Mouse (Mus musculus) embryonic facial prominence, embryonic 12.5 days (tissue): ENCODE results near the gene Tmbim4. TPM values are rescaled to one million over a fixed set of nuclear protein-coding genes. Genes with fewer than 3 reads are reported as not detected.

ENCODE experiments used
- ATAC-seq: fragments of 200-750 bp; cut with Nextera tagmentation; 2 replicates; pipeline ENCODE4 v1.8.0; 2017; ENCODE audit not compliant: insufficient number of reproducible peaks, insufficient read depth, low FRiP score, low TSS enrichment
- H3K27ac ChIP-seq: fragments of 300-500 bp; sonication (generic); 2 replicates; pipeline ENCODE4 v1.5.1; 2016; ENCODE audit warnings: mild to moderate bottlenecking
- H3K27me3 ChIP-seq: fragments of 300-500 bp; sonication (generic); 2 replicates; pipeline ENCODE4 v1.6.1; 2016; ENCODE audit warnings: mild to moderate bottlenecking, moderate library complexity
- H3K36me3 ChIP-seq: fragments of 300-500 bp; sonication (generic); 2 replicates; pipeline ENCODE4 v1.6.1; 2016; ENCODE audit warnings: mild to moderate bottlenecking
- H3K4me1 ChIP-seq: fragments of 300-500 bp; sonication (generic); 2 replicates; pipeline ENCODE4 v1.6.1; 2016
- H3K4me2 ChIP-seq: fragments of 300-500 bp; sonication (generic); replicated peaks from 2 replicates; pipeline ENCODE4 v1.6.1; 2016; ENCODE audit warnings: mild to moderate bottlenecking, moderate library complexity
- H3K4me3 ChIP-seq: fragments of 300-500 bp; sonication (generic); 2 replicates; pipeline ENCODE4 v1.5.1; 2016; ENCODE audit warnings: mild to moderate bottlenecking
- H3K9ac ChIP-seq: fragments of 300-500 bp; sonication (generic); 2 replicates; pipeline ENCODE4 v1.6.1; 2016; ENCODE audit warnings: mild to moderate bottlenecking, moderate library complexity
- H3K9me3 ChIP-seq: fragments of 300-500 bp; sonication (generic); 2 replicates; pipeline ENCODE4 v1.6.1; 2016; ENCODE audit warnings: mild to moderate bottlenecking, moderate library complexity
- WGBS: fragments of 180-500 bp; shearing (Covaris S2); methylation state at CpG from one replicate; pipeline ENCODE4 v1.1.7; 2016; 5-methylcytosine and 5-hydroxymethylcytosine counted together
- polyA plus RNA-seq: library from polyadenylated mRNA; unstranded; fragments of >200 nt; fragmentation: Nextera tagmentation; extraction: Ambion mirVana; gene quantifications from 2 replicates; pipeline ENCODE4 v1.2.1, GENCODE M21; 2016

Tmbim4 gene
- polyA plus RNA-seq, 1 experiment from 2014 or later, result 67.8 TPM

- WGBS, result 74% methylated on average over 4 of the region's 4 CpGs
- no peak for ATAC-seq
- no peak overlapping the region for H3K27ac ChIP-seq
These were observed 31.1 kb upstream of the Tmbim4 start for GRCm38 (mm10) chr10:120170277-120170676.

DNA sequence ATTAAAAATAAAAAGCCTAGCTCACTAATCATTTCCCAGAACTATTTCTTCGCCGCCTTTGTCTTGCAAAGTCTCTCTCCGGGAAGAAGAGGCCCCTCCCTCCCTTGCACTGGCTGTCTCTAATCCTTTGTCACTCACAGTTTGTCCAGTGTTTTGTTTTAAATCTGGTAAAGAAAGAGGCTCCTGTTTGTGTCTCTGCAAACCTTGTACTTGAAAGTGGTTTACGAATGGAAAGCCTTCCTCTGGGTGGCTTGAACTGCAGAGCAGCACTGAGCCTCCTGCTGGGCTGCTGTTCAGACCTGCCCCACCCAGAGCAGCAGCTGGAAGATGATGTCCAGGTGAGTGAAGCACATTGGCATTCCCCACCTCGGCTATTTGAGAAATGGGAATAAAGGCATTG, 30.1 kb upstream of the Tmbim4 start:
- no peaks in the 10 kb centered on the region for H3K9me3 ChIP-seq
- 39% methylated on average over 5 of the region's 5 CpGs for WGBS

More at GRCm38 (mm10) chr10:120170277-120170676, 31.1 kb upstream of the Tmbim4 start:
- no peaks in the 10 kb centered on the region for H3K36me3 ChIP-seq
- H3K27me3 ChIP-seq, result no peaks in the 10 kb centered on the region
- no peaks in the 10 kb centered on the region for H3K9me3 ChIP-seq
- no peak overlapping the region for H3K9ac ChIP-seq
- H3K4me3 ChIP-seq, result no peak overlapping the region
- no peak overlapping the region for H3K4me2 ChIP-seq
- H3K4me1 ChIP-seq, result no peaks in the 10 kb centered on the region

DNA sequence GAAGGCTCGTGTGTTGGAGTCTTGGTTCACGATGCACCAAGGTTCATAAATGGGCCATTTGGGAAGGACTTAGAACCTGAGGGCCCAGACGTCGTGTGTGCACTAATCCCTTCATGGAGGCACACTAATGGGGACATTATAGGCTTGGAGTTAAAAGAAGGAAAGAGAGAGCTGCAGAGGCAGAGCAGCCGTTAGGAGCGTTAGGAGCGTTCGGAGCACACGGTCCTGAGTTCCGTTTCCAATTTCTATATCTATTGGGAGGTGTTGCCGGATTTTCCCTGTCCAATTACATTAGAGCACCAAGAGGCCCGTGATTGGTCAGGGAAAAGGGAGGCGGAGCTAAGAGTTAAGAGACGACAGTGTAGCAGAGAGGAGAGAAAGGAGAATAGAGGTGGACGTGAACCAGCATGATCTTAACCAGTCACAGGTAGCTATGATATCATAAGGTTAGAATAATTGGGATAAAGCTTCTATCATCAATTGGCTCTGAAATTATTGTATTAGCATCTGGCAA, 27.1 kb upstream of the Tmbim4 start:
- 84% methylated on average over 15 of the region's 15 CpGs for WGBS
- H3K36me3 ChIP-seq, result no peaks in the 10 kb centered on the region
- H3K27me3 ChIP-seq, result no peaks in the 10 kb centered on the region

More for the DNA sequence above, 30.1 kb upstream of the Tmbim4 start:
- Histone ChIP-seq H3K4me1 (no peaks in the 10 kb centered on the region), H3K9ac (no peak overlapping the region), H3K4me3 (no peak overlapping the region), H3K27ac (no peak overlapping the region), H3K4me2 (no peak overlapping the region), H3K27me3 (no peaks in the 10 kb centered on the region), H3K36me3 (no peaks in the 10 kb centered on the region)
- ATAC-seq, result no peak

DNA sequence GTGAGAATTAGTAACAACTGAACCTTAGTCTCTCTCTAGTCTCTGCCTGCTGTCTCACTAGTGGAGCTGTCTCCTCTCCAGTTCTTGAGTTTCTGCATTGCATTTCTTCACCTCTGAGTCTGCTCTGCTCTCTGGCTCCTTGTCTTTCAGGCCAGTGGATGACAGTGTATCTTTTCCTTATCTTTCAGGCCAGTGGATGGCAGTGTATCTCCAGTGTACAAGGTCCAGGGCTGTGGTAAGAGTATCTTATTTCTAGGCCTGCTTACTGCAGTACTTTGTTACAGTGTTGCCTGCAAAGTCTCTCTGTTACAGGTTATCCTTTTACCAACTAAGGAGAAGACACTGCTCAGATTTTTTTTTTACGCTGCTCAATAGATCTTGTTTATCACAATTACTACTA, 18.5 kb upstream of the Tmbim4 start:
- H3K4me2 ChIP-seq, result no peak overlapping the region
- 0 out of 2 replicates have a peak, but pooled peaks cover 3% of the 10 kb centered on the region for H3K9me3 ChIP-seq
- WGBS, result 91% methylated on average over 1 of the region's 1 CpGs
- no peak overlapping the region for H3K27ac ChIP-seq
- no peak overlapping the region for H3K9ac ChIP-seq
- H3K4me3 ChIP-seq, result no peak overlapping the region
- no peak for ATAC-seq
- no peaks in the 10 kb centered on the region for H3K4me1 ChIP-seq
- H3K27me3 ChIP-seq, result no peaks in the 10 kb centered on the region
- no peaks in the 10 kb centered on the region for H3K36me3 ChIP-seq

More for the DNA sequence above, 27.1 kb upstream of the Tmbim4 start:
- Histone ChIP-seq H3K4me2 (no peak overlapping the region), H3K4me3 (no peak overlapping the region), H3K9me3 (no peaks in the 10 kb centered on the region), H3K9ac (no peak overlapping the region), H3K27ac (no peak overlapping the region), H3K4me1 (no peaks in the 10 kb centered on the region)
- no peak for ATAC-seq

GRCm38 (mm10) chr10:120183342-120183741, 18.0 kb upstream of the Tmbim4 start:
- H3K27ac ChIP-seq, result no peak overlapping the region
- WGBS, result 81% methylated on average over 2 of the region's 2 CpGs
- H3K9me3 ChIP-seq, result 0 out of 2 replicates have a peak, but pooled peaks cover 3% of the 10 kb centered on the region
- no peak overlapping the region for H3K4me2 ChIP-seq
- H3K27me3 ChIP-seq, result no peaks in the 10 kb centered on the region
- H3K4me3 ChIP-seq, result no peak overlapping the region
- ATAC-seq, result no peak
- H3K9ac ChIP-seq, result no peak overlapping the region
- H3K36me3 ChIP-seq, result no peaks in the 10 kb centered on the region
- no peaks in the 10 kb centered on the region for H3K4me1 ChIP-seq

- Histone ChIP-seq H3K36me3 (no peaks in the 10 kb centered on the region), H3K4me2 (no peak overlapping the region), H3K4me1 (no peaks in the 10 kb centered on the region), H3K27ac (no peak overlapping the region), H3K4me3 (no peak overlapping the region), H3K9ac (no peak overlapping the region), H3K9me3 (0 out of 2 replicates have a peak, but pooled peaks cover 3% of the 10 kb centered on the region), H3K27me3 (no peaks in the 10 kb centered on the region)
- ATAC-seq, result no peak
- 80% methylated on average over 2 of the region's 2 CpGs for WGBS
These were observed 12.9 kb upstream of the Tmbim4 start for GRCm38 (mm10) chr10:120188513-120188912.

- Histone ChIP-seq H3K9ac (no peak overlapping the region), H3K9me3 (0 out of 2 replicates have a peak, but pooled peaks cover 3% of the 10 kb centered on the region), H3K4me2 (no peak overlapping the region), H3K27me3 (no peaks in the 10 kb centered on the region), H3K4me1 (no peaks in the 10 kb centered on the region), H3K36me3 (no peaks in the 10 kb centered on the region), H3K4me3 (no peak overlapping the region), H3K27ac (no peak overlapping the region)
- 65% methylated on average over 11 of the region's 11 CpGs for WGBS
- ATAC-seq, result no peak
These were observed 12.1 kb upstream of the Tmbim4 start for GRCm38 (mm10) chr10:120189276-120189675.

- no peaks in the 10 kb centered on the region for H3K36me3 ChIP-seq
- H3K4me2 ChIP-seq, result no peak overlapping the region
- ATAC-seq, result no peak
- H3K9me3 ChIP-seq, result 0 out of 2 replicates have a peak, but pooled peaks cover 3% of the 10 kb centered on the region
- H3K4me1 ChIP-seq, result no peaks in the 10 kb centered on the region
- no peaks in the 10 kb centered on the region for H3K27me3 ChIP-seq
- no peak overlapping the region for H3K4me3 ChIP-seq
- H3K27ac ChIP-seq, result no peak overlapping the region
- WGBS, result 25% methylated on average over 6 of the region's 6 CpGs
- no peak overlapping the region for H3K9ac ChIP-seq
These were observed 11.6 kb upstream of the Tmbim4 start for GRCm38 (mm10) chr10:120189782-120190181.

DNA sequence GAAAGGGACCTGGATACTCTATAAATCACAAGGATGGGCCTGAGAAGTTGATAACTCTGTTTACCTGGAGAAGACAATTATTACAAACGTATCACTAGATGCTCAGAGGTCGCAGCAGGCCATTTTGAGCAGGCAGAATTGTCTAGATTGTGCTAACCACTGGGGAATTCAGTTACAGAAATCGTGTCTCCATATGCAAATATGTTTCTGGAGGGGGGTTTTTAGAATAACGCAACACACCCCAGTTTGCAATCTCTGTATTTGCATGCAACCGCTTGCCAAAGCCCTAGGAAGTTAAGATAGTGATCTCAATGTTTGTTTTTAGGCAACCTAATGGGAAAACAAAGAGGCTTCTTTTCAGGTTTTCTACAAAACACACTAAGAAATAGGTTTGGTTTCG, 10.2 kb upstream of the Tmbim4 start:
- ATAC-seq, result no peak
- Histone ChIP-seq H3K9ac (no peak overlapping the region), H3K4me3 (no peak overlapping the region), H3K4me1 (no peaks in the 10 kb centered on the region), H3K27me3 (no peaks in the 10 kb centered on the region), H3K9me3 (0 out of 2 replicates have a peak, but pooled peaks cover 3% of the 10 kb centered on the region), H3K36me3 (no peaks in the 10 kb centered on the region), H3K4me2 (no peak overlapping the region), H3K27ac (no peak overlapping the region)
- WGBS, result 84% methylated on average over 6 of the region's 6 CpGs

- H3K4me3 ChIP-seq, result no peak overlapping the region
- no peak overlapping the region for H3K9ac ChIP-seq
- WGBS, result 85% methylated on average over 4 of the region's 4 CpGs
- no peaks in the 10 kb centered on the region for H3K27me3 ChIP-seq
- ATAC-seq, result no peak
- no peak overlapping the region for H3K4me2 ChIP-seq
- no peak overlapping the region for H3K27ac ChIP-seq
- no peaks in the 10 kb centered on the region for H3K9me3 ChIP-seq
- H3K36me3 ChIP-seq, result no peaks in the 10 kb centered on the region
- H3K4me1 ChIP-seq, result no peaks in the 10 kb centered on the region
These were observed 9.1 kb upstream of the Tmbim4 start for GRCm38 (mm10) chr10:120192278-120192677.

- no peaks in the 10 kb centered on the region for H3K27me3 ChIP-seq
- WGBS, result 94% methylated on average over 8 of the region's 8 CpGs
- H3K36me3 ChIP-seq, result no peaks in the 10 kb centered on the region
These were observed 8.1 kb upstream of the Tmbim4 start for GRCm38 (mm10) chr10:120193255-120193654.

DNA sequence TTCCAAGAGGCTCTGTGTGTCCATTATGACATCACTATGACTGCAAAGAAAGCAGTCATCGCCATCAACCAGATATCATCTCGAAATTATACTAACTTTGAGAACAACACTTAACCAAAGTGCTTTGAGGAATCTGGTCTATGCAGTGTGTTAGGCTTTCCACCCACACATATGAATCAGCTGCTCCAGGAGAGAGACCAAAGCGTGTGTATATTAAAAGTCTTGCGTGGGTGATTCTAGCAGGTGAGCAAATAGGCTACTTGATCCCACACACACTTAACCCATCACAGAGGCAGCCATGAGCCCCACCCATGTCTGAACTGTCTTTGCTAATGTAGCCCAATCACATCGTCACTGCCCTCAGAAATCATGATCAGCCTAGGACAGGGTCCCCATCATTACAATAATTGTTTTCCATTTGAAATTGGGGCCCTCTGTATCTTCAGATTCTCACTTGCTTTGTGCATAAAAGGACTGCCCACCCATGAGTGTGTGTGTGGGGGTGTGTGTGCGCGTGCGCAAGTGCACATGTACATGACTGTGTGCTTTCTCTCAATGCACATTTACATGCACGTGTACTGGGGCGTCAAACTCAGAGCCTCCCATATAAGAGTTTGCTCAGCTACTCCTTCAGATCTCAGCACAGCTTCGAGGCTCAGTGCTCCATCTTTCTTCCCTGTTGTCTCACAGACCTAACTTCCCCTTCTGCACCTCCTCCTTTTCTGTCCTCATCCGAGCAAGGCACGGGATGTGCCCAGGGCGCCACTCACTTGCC, 4.1 kb upstream of the Tmbim4 start:
- H3K9ac ChIP-seq, result no peak overlapping the region
- WGBS, result 77% methylated on average over 14 of the region's 14 CpGs
- no peaks in the 10 kb centered on the region for H3K36me3 ChIP-seq
- H3K4me3 ChIP-seq, result no peak overlapping the region
- no peaks in the 10 kb centered on the region for H3K9me3 ChIP-seq
- H3K27ac ChIP-seq, result no peak overlapping the region
- H3K4me1 ChIP-seq, result no peaks in the 10 kb centered on the region
- peaks cover 9% of the 10 kb centered on the region; the same call in 1 of the 2 replicates for H3K27me3 ChIP-seq
- H3K4me2 ChIP-seq, result no peak overlapping the region
- ATAC-seq, result no peak

More at GRCm38 (mm10) chr10:120193255-120193654, 8.1 kb upstream of the Tmbim4 start:
- no peak for ATAC-seq
- no peaks in the 10 kb centered on the region for H3K4me1 ChIP-seq
- no peak overlapping the region for H3K9ac ChIP-seq
- no peak overlapping the region for H3K4me2 ChIP-seq
- no peak overlapping the region for H3K4me3 ChIP-seq
- H3K9me3 ChIP-seq, result no peaks in the 10 kb centered on the region
- no peak overlapping the region for H3K27ac ChIP-seq
